Mouse (Mus musculus) bone marrow, adult 2 months (tissue): Measurements from ENCODE around the gene Tuba4a. TPM values are rescaled to one million over a fixed set of nuclear protein-coding genes. Genes with fewer than 3 reads are reported as not detected.

Experiments
- H3K27ac ChIP-seq: fragments of 200-500 bp; 2 replicates; pipeline ENCODE4 v1.5.1; 2012; ENCODE audit warnings: low read depth, mild to moderate bottlenecking, control low read depth, inconsistent platforms, low read length; ENCODE audit not compliant: control insufficient read depth, poor library complexity, insufficient read depth
- H3K4me1 ChIP-seq: fragments of 200-500 bp; 2 replicates; pipeline ENCODE4 v1.6.1; 2011; ENCODE audit warnings: low read length; ENCODE audit not compliant: control insufficient read depth, insufficient read depth
- H3K4me3 ChIP-seq: fragments of 200-500 bp; replicated peaks from 2 replicates; pipeline ENCODE3; 2011; ENCODE audit warnings: mild to moderate bottlenecking, low read depth, low read length, control low read depth; ENCODE audit not compliant: control insufficient read depth
- CTCF ChIP-seq: fragments of 200-500 bp; IDR thresholded peaks from 2 replicates; pipeline ENCODE4 v1.5.1; 2011; ENCODE audit warnings: low read length, control low read depth; ENCODE audit not compliant: control insufficient read depth, insufficient read depth
- POLR2A ChIP-seq: fragments of 200-500 bp; IDR thresholded peaks from 2 replicates; pipeline ENCODE4 v1.6.1; 2011; ENCODE audit warnings: low read depth, mild to moderate bottlenecking, control low read depth, low read length, borderline replicate concordance; ENCODE audit not compliant: control insufficient read depth
- WGBS: fragments of 180-500 bp; shearing (Covaris S2); methylation state at CpG from one replicate; pipeline ENCODE4 v1.1.7; 2018; 5-methylcytosine and 5-hydroxymethylcytosine counted together
- polyA plus RNA-seq: library from polyadenylated mRNA; stranded (reverse); fragments of >200 nt; gene quantifications from 2 replicates; pipeline ENCODE4 v1.2.4, GENCODE M21; 2011; ENCODE audit warnings: low replicate concordance; ENCODE audit not compliant: missing spikeins, insufficient read depth, insufficient read length

Tuba4a gene
- polyA plus RNA-seq, 1 experiment = 591 TPM

- WGBS = under 1% methylated on average over 6 of the region's 6 CpGs
- Histone ChIP-seq H3K4me3 (peak overlapping the region; percentile 98), H3K4me1 (peaks cover 15% of the 10 kb centered on the region), H3K27ac (peak overlapping the region; percentile 94)
- TF ChIP-seq CTCF (no peak), POLR2A (no peak)
Observed at GRCm38 (mm10) chr1:75217893-75218226, 1.8 kb downstream of the Tuba4a start.

- WGBS = 24% methylated on average over 13 of the region's 13 CpGs
- peak overlapping the region; percentile 98 for H3K4me3 ChIP-seq
Observed at GRCm38 (mm10) chr1:75216797-75217585, 2.7 kb downstream of the Tuba4a start.

GRCm38 (mm10) chr1:75215785-75216184 lies 3.9 kb downstream of the Tuba4a start:
- Histone ChIP-seq H3K27ac (peak overlapping the region; percentile 93), H3K4me1 (peaks cover 19% of the 10 kb centered on the region), H3K4me3 (peak overlapping the region; percentile 98)
- 59% methylated on average over 9 of the region's 9 CpGs for WGBS
- TF ChIP-seq CTCF (no peak), POLR2A (no peak)

More at GRCm38 (mm10) chr1:75216797-75217585, 2.7 kb downstream of the Tuba4a start:
- peak; percentile 35; the same call in 1 of the 2 replicates for TF ChIP-seq POLR2A
- TF ChIP-seq CTCF = no peak
- Histone ChIP-seq H3K4me1 (peaks cover 15% of the 10 kb centered on the region), H3K27ac (peak overlapping the region; percentile 93)

GRCm38 (mm10) chr1:75214886-75215285 lies 4.8 kb downstream of the Tuba4a start:
- 21% methylated on average over 5 of the region's 5 CpGs for WGBS
- TF ChIP-seq POLR2A (no peak), CTCF (no peak)
- H3K27ac ChIP-seq = peak overlapping the region; percentile 61
- H3K4me1 ChIP-seq = peaks cover 19% of the 10 kb centered on the region
- H3K4me3 ChIP-seq = peak overlapping the region; percentile 38

- 46% methylated on average over 2 of the region's 2 CpGs for WGBS
- H3K4me1 ChIP-seq = peaks cover 19% of the 10 kb centered on the region
- peak overlapping the region; percentile 38 for H3K4me3 ChIP-seq
- H3K27ac ChIP-seq = peak overlapping the region; percentile 61
- TF ChIP-seq POLR2A (no peak), CTCF (no peak)
Observed at GRCm38 (mm10) chr1:75214442-75214841, 5.2 kb downstream of the Tuba4a start.

GRCm38 (mm10) chr1:75213096-75213495 lies 6.6 kb downstream of the Tuba4a start:
- WGBS = 3% methylated on average over 7 of the region's 7 CpGs
- no peak for TF ChIP-seq POLR2A
- TF ChIP-seq CTCF = no peak
- Histone ChIP-seq H3K4me3 (peak overlapping the region; percentile 59), H3K27ac (peak overlapping the region; percentile 52), H3K4me1 (peaks cover 19% of the 10 kb centered on the region)

- Histone ChIP-seq H3K4me3 (peak overlapping the region; percentile 1), H3K27ac (peak overlapping the region; percentile 52), H3K4me1 (peaks cover 19% of the 10 kb centered on the region)
- 44% methylated on average over 4 of the region's 4 CpGs for WGBS
- TF ChIP-seq POLR2A = no peak
- TF ChIP-seq CTCF = no peak
Observed at GRCm38 (mm10) chr1:75212542-75212941, 7.1 kb downstream of the Tuba4a start.

- peak overlapping the region; percentile 73 for H3K27ac ChIP-seq
- 7% methylated on average over 17 of the region's 17 CpGs for WGBS
- H3K4me3 ChIP-seq = peak overlapping the region; percentile 84
- no peak for TF ChIP-seq CTCF
- no peak for TF ChIP-seq POLR2A
- peaks cover 15% of the 10 kb centered on the region for H3K4me1 ChIP-seq
Observed at GRCm38 (mm10) chr1:75211141-75211708, 8.4 kb downstream of the Tuba4a start.

GRCm38 (mm10) chr1:75210136-75211087 lies 9.3 kb downstream of the Tuba4a start, which contains the start of the genes Glb1l and Stk16:
Gene Glb1l (minus strand): TSS chr1:75210813.
Gene Stk16 (plus strand): TSS chr1:75210838.
- 2% methylated on average over 42 of the region's 42 CpGs for WGBS
- H3K4me3 ChIP-seq = peak within 1 kb of the TSS; percentile 84
- peaks cover 9% of the 10 kb centered on the region for H3K4me1 ChIP-seq
- TF ChIP-seq POLR2A (peak; percentile 97; the same call in 1 of the 2 replicates), CTCF (no peak)
- H3K27ac ChIP-seq = peak within 1 kb of the TSS; percentile 77
